Mouse (Mus musculus): ENCODE results near the gene Clhc1. TPM values are rescaled to one million over a fixed set of nuclear protein-coding genes. Genes with fewer than 3 reads are reported as not detected.
"Not testable (repeated sequence)": the region's sequence is repeated elsewhere in the genome, so short reads cannot be mapped to it uniquely, and the experiment has no call there.

The Clhc1 gene
- total RNA-seq (2021) = not detected

DNA sequence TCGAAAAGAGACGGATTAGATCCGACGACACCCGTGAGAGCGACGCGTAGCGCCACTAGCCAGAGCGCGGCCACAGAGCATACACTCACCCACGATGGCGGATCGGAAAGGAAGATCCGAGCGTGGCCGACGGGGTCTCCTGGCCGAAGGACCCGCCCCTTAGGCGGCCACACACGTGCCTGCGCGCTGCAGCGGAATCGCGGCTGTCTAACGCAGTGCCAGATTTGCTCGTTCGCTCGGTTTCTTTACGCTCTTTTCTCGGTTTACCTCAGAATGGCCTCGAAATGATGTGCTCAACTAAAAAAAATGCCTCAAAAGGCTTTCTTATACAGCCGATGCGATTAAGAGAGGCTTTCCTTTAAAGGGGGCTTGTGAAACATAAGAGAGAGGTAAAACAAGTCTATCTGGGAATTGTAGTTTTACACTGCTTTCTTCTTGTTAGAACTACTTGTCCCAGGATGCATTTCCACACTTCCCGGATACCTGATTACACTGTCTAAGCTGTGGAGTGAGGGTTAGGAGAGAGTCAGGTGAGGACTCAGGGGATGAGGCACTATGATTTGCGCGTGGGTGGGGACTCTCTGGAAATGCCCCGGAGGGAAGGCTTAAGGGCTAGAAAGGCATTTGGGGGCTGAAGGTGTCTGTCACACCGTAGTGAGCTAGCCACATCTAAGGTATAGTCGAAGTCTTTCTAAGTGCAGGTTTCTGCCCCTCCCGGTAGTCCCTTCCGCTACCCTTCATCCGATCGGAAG lies at the start of gene Clhc1, which contains the start of gene Rps27a:
Gene Clhc1, plus strand, starts transcription at position 199 of the 752 bp plus-strand sequence.
Gene Rps27a, minus strand, starts transcription at position 358 of the 752 bp plus-strand sequence.
- intact Hi-C loops (cut with DNase I) = loop anchor here (2.0 to 5.0 kb wide), 2 partner anchors 21 to 144 kb away; partner anchors contain the start of genes Mtif2 and Rtn4
- peak; percentile 83 for DNase-seq (ENCODE audit: low spot score)

DNA sequence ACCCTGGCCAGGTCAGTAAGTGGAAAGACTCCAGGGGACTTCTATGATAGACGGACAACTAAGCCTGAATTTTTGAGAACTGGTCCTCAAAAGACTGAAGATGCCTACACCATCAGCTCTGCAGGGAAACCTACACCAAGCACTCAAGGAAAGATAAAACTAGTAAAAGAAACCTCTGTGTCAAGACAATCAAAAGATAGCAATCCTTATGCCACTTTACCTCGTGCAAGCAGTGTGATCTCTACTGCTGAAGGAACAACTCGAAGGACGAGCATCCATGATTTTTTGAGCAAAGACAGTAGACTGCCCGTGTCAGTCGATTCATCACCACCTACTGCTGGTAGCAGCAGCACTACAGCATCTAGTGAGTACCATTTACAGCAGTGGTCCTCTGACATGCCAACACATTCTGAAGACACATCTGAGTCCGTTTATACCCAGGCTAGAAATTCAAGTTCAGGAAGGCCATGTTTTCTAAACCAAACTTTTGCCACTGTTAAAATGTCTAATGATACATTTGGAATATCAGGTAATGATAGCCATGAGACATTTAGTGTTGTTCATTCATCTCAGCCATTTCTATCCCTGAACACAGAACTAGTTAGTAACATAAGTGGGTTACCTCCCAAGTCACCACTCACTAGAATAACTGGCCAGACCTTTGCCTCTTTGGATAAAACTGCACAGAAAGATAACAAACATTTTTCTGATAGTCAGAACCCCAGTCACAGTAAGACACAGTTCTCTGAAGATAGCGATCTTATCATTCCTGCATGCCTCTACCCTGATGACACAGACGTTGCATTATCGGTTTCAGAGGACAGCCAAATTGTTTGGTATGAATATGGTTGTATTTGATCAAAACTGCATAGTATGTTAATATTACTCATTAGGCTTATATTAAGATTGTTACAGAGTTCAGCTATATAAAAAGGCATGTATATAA lies 43.5 kb upstream of the Clhc1 start:
- intact Hi-C loops (cut with DNase I) = no loop called here
- no peak for DNase-seq (ENCODE audit: low spot score)

DNA sequence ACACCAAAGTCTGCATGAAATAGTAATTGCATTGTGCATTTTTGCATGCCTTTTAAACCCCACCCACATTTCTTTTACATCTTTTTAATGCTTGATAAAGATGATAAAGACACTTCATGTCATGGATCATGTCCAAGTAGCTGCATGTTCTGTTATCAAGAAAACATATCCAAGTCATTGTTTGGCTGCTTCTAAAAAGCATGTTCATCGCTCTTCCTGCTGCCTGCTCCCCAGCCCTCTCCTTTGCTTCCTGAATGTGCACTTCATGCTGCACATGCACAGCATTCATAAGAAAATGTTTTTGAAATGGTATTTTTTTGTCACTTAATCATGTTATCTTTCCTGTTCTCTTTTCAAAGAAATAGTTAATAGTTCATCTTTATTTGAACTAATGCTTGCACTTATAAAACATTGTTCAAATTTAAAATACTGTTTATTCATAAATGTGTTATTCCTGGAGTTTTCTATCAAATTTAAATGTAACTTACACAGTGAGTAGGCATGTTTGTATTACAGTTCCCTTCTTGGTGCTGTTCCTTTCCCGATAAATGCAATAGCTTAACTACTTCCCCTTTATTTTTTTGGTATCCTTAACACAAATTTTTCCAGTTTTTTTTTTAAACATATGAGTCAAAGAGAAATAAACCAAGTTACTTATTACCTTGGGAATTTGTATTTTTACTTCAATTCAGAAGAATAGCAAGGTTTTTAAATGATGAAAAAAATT lies 42.7 kb upstream of the Clhc1 start:
- no peak for DNase-seq (ENCODE audit: low spot score)
- intact Hi-C loops (cut with DNase I) = no loop called here

DNA sequence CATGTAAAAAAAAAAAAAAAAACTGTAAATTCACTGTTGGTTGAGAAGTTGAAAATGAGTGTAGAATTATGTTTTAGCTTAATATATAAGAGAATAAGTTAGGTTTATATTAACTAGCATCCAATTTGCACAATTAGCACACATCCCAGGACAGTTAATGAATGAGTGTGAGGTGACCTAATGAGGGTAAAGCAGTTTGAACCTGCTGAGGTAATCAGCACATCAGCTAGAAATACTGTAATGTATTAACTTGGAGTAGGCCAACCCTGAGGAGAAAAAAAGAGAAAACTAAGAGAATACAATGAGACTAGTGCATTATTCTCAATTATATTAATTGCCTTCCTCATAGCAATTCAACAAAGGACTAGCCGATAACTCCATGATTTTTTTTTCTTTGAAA lies 38.3 kb upstream of the Clhc1 start:
- no peak for DNase-seq (ENCODE audit: low spot score)
- intact Hi-C loops (cut with DNase I) = no loop called here

DNA sequence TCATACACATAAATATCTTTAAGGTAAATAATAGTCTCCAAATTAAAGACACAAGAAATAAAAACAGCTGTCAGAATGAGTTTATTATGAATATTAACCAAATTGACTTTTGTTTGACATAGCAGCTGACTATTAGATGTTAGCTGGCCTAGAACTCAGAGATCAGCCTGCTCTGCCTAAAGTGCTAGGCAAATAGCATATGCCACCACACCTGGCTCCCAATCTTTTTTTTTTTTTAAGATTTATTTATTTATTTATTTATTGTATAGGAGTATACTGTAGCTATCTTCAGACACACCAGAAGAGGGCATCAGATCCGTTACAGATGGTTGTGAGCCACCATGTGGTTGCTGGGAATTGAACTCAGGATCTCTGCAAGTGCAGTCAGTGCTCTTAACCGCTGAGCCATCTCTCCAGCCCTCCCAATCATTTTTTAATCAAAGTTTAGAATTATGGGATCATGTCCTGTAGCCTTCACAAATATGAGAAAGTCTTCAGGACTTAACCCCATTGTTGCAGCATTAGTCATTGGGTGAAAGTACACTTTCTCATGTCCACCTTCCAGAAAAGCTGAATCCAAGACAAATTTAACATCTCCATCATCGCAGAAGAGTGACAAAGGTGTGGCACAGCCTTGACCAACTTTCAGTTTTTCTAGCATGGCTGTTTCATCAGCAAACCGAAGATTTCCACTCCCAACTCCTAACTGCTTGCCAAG lies 34.8 kb upstream of the Clhc1 start:
- DNase-seq (ENCODE audit: low spot score) = no peak
- intact Hi-C loops (cut with DNase I) = no loop called here

DNA sequence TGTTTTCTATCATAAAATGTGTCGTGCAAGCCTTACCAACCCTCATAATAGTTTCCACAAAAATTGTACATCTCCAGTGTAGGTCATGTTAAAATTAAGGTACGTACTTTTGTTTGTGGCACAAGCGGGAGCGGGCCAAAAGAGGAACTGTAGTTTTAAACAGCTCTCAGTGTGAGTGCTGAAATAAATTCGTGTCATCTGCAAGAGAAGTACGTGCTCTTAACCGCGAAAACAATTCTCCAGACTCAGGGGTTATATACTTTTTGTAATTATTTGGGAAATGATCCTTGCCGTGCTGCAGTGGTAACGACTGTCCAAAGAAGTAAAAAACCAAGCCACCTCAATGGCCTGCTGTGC lies 33.4 kb upstream of the Clhc1 start:
- intact Hi-C loops (cut with DNase I) = no loop called here
- no peak for DNase-seq (ENCODE audit: low spot score)

DNA sequence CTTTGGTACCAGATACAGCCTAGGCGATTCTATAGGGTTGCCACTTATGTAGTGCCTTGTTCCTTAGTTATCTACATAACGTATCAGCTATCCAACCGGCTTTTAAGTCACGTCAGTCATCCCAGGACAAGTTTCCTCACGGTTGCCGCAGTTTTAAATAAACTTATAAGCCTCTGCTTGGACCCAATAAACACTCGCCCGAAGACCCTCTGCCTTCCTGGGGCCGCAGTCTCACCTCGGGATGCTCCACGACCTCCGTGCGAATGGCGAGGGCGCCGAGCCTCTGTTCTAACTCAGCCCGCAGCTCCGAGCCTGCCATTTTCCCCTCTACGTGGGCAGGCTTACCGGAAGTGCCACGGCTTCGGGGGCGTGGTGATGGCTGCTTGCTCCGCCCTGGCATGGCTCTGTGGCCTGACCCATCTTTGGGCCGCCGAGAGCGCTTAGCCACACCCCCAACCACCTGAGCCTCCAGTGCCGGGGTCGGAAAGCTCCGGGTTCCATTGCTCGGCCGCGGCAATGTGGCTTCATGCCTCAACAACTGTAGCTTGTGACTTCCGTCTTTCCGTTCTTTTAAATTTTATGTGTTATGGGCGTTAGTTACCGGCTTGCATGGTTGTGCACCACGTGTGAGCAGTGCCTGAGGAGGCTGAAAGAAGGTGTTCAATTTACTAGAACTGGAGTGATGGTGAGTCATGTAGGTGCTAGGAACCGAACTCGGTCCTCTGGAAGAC lies 32.9 kb upstream of the Clhc1 start, which contains the start of gene Prorsd1:
Gene Prorsd1, minus strand, starts transcription at position 352 of the 731 bp plus-strand sequence.
- intact Hi-C loops (cut with DNase I) = no loop called here
- DNase-seq (ENCODE audit: low spot score) = peak; percentile 78

DNA sequence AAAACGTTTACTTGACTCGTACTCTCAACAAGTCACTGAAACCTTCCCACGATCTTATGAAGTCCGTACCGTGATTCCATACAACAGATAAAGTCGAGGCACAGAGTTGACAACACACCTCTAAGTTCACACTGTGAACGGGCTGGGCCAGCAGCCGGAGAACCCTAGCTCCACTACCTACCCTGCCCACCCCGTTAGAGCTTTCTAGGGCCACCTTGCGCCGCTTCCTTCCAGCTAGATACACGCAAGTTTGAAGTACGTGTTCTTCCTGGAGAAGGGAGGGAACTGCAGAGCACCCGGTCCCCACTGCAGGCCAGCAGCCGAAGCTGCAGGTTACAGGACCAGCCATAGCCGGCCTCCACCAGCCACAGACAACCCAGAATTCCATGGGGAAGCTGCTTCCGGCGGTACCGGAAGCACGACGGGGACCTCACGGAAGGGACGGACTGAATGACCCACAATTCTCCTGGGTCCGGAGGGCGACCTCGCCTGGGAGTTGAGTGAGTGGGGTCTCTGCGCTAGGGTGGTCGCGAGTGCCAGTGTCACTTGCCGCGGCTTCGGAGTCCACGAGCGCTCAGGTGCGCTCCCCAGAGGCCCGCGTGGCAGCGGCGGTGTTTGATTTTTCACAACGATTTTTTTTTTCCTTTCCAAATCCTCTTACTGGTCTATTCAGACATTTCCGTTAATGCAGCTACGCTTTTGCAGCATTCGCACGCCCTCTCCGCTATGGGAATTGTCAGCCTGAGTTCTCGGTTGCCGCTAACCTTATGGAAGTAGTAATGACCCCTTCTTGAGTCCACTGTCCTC lies 21.6 kb upstream of the Clhc1 start, which contains the start of gene Mtif2:
Gene Mtif2, plus strand, starts transcription at position 421 of the 807 bp plus-strand sequence.
- intact Hi-C loops (cut with DNase I) = loop anchor here (2.0 to 5.0 kb wide), 3 partner anchors 21 to 259 kb away; partner anchors contain the start of genes Ccdc88a and Clhc1
- DNase-seq (ENCODE audit: low spot score) = peak; percentile 47

DNA sequence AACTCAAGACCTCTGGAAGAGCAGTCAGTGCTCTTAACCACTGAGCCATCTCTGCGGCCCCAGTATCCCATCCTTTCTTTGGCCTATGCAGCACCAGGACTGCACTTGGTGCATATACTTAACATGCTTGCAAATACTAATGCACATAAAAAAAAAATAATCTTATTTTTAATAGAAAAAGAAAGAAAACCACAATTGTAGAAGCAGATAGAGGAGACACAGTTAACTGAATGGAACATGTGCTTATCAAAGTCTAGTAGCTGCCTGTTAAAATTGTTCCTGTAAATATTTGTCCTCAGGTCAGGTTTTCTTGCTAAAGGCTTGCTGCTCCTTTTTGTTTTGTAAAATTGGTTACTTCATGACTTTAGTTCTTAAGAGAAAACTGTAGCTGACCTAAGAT lies 9.5 kb upstream of the Clhc1 start:
- intact Hi-C loops (cut with DNase I) = no loop called here

DNA sequence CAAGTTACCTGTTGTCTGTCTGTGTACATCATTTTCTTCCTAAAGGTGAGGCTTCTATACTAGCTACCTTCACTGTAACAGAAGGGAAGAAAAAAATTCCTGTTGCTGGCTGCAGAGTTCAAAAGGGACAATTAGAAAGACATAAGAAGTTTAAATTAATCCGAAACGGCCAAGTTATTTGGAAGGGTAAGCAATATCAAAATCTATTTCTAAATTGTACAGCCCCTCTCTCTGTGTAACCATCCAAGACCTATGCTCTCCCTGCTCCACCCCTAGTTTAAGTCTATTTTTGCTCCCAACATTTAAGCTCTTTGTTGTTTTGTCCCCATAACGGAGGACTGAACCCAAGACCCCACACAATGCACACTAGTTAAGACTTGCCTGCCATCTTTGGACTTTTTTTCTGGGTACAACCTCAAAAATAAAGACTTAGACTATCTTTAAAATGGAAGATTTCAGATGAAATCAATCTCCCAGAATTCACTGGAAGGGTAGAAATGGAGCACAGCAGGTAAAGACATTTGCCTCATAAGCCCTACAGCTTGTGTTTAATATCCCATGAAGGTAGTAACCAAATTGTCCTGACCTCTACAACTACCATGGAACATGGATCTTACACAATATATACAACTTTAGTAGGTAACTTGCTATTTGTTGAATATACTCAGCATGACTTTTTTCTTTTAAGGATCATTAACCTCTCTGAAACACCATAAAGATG lies 3.4 kb upstream of the Clhc1 start:
- intact Hi-C loops (cut with DNase I) = no loop called here
- DNase-seq (ENCODE audit: low spot score) = no peak

More for the DNA sequence above, 9.5 kb upstream of the Clhc1 start:
- no peak for DNase-seq (ENCODE audit: low spot score)

DNA sequence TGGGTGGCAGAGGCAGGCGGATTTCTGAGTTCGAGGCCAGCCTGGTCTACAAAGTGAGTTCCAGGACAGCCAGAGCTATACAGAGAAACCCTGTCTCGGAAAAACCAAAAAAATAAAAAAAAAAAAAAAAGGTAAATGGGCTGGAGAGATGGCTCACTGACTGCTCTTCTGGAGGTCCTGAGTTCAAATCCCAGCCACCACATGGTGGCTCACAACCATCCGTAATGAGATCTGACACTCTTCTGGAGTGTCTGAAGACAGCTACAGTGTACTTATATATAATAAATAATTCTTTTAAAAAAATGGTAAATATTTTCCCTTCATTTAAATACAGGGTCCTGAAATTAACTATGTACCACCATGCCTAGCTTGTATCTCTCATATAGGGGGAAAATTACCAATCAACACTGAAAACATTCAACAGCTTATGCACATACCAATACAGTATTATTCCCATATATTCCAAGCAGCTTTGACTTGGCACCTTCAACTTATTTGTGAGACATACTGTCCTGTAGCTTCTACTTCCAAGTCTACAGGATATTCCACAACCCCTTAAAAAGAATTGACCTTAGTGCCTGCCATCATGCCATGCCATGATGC lies 2.5 kb upstream of the Clhc1 start:
- DNase-seq (ENCODE audit: low spot score) = not testable (repeated sequence)
- intact Hi-C loops (cut with DNase I) = loop anchor here (5.0 kb wide), 1 partner anchor 147 kb away; the partner anchor contains the start of gene Rtn4

DNA sequence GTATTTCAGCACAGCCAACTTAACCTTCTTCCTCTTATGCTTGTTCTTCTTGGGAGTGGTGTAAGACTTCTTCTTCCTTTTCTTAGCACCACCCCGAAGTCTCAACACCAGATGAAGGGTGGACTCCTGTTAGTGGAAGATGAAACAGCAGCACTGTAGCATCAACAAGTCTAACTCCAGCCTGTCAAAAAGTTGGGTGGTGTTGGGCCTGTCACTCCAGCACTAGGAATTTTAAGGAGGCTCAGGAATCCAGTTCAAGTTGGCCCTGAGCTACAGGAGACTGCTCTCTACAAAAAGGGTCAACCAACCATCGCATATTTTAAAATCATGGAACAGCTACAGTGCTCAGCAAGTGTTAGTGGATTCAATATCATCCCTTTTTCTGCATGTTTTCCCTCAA lies 1.5 kb upstream of the Clhc1 start:
- intact Hi-C loops (cut with DNase I) = loop anchor here (2.0 to 5.0 kb wide), 2 partner anchors 19 to 146 kb away; partner anchors contain the start of genes Mtif2 and Rtn4
- DNase-seq (ENCODE audit: low spot score) = not testable (repeated sequence)

DNA sequence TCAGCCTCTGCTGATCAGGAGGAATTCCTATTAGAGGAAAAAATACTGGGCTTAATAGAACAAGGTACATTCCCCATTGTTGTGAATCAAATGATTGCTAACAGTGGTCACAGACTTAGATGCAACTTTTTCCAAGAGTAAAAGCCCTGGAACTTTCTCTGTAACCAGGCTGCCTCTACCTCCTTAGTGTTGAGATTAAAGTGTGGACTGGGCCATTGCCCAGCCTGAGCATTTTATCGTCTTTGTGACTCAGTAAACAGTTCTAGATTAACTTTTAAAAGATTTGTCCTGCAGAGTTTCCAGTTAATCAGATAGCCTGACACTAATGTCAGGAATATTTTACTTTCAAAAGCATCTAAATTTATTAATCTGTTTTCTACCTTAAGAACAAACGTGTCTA lies 988 bp upstream of the Clhc1 start:
- no peak for DNase-seq (ENCODE audit: low spot score)
- intact Hi-C loops (cut with DNase I) = loop anchor here (2.0 to 5.0 kb wide), 2 partner anchors 20 to 146 kb away; partner anchors contain the start of genes Mtif2 and Rtn4

DNA sequence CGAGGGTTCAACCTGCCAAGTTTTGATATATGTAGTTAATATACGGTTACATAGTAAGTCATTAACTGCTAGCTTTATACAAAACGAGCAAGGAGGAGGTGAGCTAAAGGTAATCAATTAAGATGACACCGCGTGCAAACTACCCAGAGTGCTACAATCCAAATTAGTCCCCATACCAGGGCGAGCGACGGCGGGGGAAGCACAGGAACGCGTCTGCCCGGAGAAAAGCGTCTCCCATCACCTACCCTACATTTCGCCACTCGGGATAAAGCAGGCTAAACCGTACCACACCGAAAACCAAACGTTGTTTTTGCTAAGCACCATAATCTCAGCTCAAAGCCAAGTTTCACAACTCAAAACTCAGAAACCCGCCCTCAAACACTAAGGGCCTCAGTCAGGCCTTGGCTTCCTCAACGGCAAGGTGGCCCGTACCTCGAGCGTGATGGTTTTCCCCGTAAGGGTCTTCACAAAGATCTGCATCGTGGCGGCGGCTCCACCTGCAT lies 450 bp upstream of the Clhc1 start:
- no peak for DNase-seq (ENCODE audit: low spot score)
- intact Hi-C loops (cut with DNase I) = loop anchor here (2.0 to 5.0 kb wide), 2 partner anchors 20 to 145 kb away; partner anchors contain the start of genes Mtif2 and Rtn4

DNA sequence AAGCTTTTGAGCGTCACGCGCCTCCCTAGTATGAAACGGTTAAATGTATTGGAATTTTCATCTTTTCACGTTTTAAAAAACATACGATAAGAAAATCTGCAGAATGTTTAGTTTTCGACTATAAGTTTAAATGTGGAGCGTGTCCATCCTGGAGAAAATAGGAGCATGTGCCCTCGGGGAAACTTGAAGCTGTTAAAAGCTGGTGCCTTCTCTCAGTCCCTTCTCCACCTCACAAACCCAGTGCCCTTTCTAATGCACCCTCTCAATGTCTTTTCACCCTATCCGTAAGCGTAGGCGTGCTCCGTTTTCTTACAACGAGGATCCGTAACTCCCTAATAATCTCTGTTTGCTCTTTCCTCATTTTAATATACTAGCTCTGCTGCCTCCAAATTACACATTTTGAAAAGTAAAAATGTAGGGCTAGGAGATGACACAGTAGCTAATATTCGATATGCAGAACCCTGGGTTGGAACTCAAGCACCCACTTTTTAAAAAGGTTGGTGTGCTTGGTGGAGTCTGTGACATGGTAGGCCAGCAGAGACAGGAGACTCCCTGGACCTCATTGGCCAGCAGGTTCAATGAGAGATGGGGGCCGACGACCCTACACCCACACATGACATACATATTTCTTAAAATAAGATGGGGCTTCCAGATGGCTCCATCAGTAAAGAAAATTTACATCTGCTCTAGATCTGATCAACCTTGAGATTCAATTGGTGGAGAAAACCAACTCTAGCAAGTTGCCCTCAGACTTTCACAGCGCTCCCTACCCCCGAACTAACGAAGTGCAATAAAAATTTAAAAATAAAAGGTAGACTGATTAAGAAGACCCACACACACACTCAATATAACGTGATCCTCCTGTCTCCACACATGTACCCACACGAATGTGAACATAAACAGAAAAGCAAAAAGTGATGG lies 1.0 kb downstream of the Clhc1 start:
- intact Hi-C loops (cut with DNase I) = loop anchor here (5.0 kb wide), 1 partner anchor 144 kb away; the partner anchor contains the start of gene Rtn4

More for the DNA sequence above, 1.0 kb downstream of the Clhc1 start:
- no peak for DNase-seq (ENCODE audit: low spot score)
